Mouse (Mus musculus) 416B (cell line): ENCODE measurements around the gene Zfhx3.

Experiments used
- DNase-seq: peaks from one replicate; pipeline ENCODE4 v3.0.0; 2011; ENCODE audit warnings: low read depth

Zfhx3 gene

GRCm38 (mm10) chr8:108098598-108098997 is 156.2 kb downstream of the Zfhx3 start:
- DNase-seq: no peak

- DNase-seq: no peak
Observed at GRCm38 (mm10) chr8:108101131-108101530, 158.7 kb downstream of the Zfhx3 start.

GRCm38 (mm10) chr8:108101978-108102865 is 159.8 kb downstream of the Zfhx3 start:
- no peak for DNase-seq

GRCm38 (mm10) chr8:108104471-108105098 is 162.1 kb downstream of the Zfhx3 start:
- DNase-seq: no peak

GRCm38 (mm10) chr8:108125053-108125452 is 182.6 kb downstream of the Zfhx3 start:
- no peak for DNase-seq

- no peak for DNase-seq
Observed at GRCm38 (mm10) chr8:108125491-108125890, 183.0 kb downstream of the Zfhx3 start.

- no peak for DNase-seq
Observed at GRCm38 (mm10) chr8:108146536-108146935, 204.1 kb downstream of the Zfhx3 start.

GRCm38 (mm10) chr8:108148599-108149249 is 206.3 kb downstream of the Zfhx3 start:
- DNase-seq: no peak

GRCm38 (mm10) chr8:108170804-108171203 is 228.4 kb downstream of the Zfhx3 start:
- DNase-seq: no peak

- DNase-seq: no peak
Observed at GRCm38 (mm10) chr8:108183296-108183695, 240.9 kb downstream of the Zfhx3 start.

GRCm38 (mm10) chr8:108183948-108184347 is 241.5 kb downstream of the Zfhx3 start:
- no peak for DNase-seq

- DNase-seq: no peak
Observed at GRCm38 (mm10) chr8:108186289-108186688, 243.8 kb downstream of the Zfhx3 start.

- no peak for DNase-seq
Observed at GRCm38 (mm10) chr8:108188044-108188443, 245.6 kb downstream of the Zfhx3 start.

GRCm38 (mm10) chr8:108194571-108194970 is 252.1 kb downstream of the Zfhx3 start:
- DNase-seq: no peak

- DNase-seq: no peak
Observed at GRCm38 (mm10) chr8:108215026-108215425, 272.6 kb downstream of the Zfhx3 start.

- DNase-seq: no peak
Observed at GRCm38 (mm10) chr8:108218171-108218840, 275.9 kb downstream of the Zfhx3 start.

GRCm38 (mm10) chr8:108220511-108220910 is 278.1 kb downstream of the Zfhx3 start:
- no peak for DNase-seq

- DNase-seq: no peak
Observed at GRCm38 (mm10) chr8:108222091-108222490, 279.6 kb downstream of the Zfhx3 start.

GRCm38 (mm10) chr8:108232326-108232725 is 289.9 kb downstream of the Zfhx3 start:
- no peak for DNase-seq

GRCm38 (mm10) chr8:108234481-108234880 is 292.0 kb downstream of the Zfhx3 start:
- DNase-seq: no peak

GRCm38 (mm10) chr8:108236715-108237114 is 294.3 kb downstream of the Zfhx3 start:
- no peak for DNase-seq

GRCm38 (mm10) chr8:108239531-108239930 is 297.1 kb downstream of the Zfhx3 start:
- DNase-seq: no peak
